10 mouse cellular contexts compared by ENCODE assay signal in the genomic region with DNA sequence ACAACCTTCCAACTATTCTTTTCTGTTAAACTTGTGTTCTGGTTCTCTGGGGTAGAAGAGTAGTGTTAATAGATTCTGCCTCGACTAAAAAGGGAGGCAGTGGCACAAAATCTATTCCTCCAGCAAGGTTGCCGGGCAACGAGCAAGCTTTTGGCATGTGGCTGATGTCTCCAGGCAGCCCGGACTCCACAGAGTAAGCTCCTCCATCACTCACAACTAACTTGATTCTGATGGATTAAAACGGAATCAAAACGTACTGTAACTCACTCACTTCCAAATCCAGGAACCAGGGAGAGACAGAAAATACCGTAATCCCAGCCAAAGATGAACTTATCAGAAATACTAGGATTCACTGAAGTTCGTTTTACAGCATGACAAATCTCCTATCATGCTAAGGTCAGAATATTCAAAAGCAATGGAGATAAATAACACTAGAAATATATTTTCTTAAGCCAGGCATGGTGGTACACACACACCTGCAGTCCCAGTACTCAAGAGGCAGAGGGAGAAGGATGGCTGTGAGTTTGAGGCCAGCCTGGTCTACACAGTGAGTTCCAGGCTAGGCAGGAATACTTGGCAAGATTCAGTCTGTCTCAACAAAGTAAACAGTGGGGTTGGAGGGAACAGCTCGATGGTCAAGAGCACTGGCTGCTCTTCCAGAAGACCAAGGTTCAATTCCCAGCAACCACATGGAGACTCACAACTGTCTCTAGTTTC.
DNase-seq lines count a peak whose midpoint lies in the region; ATAC-seq and TF ChIP-seq lines count a peak whose summit lies in the region.
"Had no signal": no experiment of that assay in that cellular context is flagged by ENCODE, and none has a peak within 500 bp of the region (broad histone marks: within the 10 kb centered on the region; RNA-seq: fewer than 3 reads in every experiment).

No protein-coding gene starts in this region.

- H3K4me1 ChIP-seq in midbrain, embryonic 12.5 days, result peaks cover 17% of the 10 kb centered on the region
- H3K4me1 ChIP-seq: heart, embryonic 15.5 days had no signal

- peak; percentile 20 to 49 for DNase-seq in left cerebral cortex, adult 18-20 months (ENCODE audit: low spot score in 2 of 2)
- DNase-seq in left cerebral cortex, adult 11 months (ENCODE audit: low spot score), result no peak
- DNase-seq in layer of hippocampus, adult 2 months (ENCODE audit: low spot score in 2 of 2), result peak; percentile 55 to 76
- peak; percentile 23 to 38 for DNase-seq in right cerebral cortex, postnatal 36 days (ENCODE audit: low spot score in 2 of 2)
- DNase-seq in heart, adult 8-10 months (ENCODE audit: low spot score), result no peak
- DNase-seq in lung, postnatal 4 days, result no peak
- no peak for DNase-seq in liver

- H3K4me3 ChIP-seq in layer of hippocampus, adult 2 months, result peak overlapping the region; percentile 36
- no peak overlapping the region for H3K4me3 ChIP-seq in midbrain, embryonic 12.5 days
- H3K4me3 ChIP-seq: heart, embryonic 15.5 days had no signal

- no peaks in the 10 kb centered on the region for H3K36me3 ChIP-seq in midbrain, embryonic 12.5 days

- peak overlapping the region; percentile 75 for H3K27ac ChIP-seq in layer of hippocampus, adult 2 months
- peak overlapping the region; percentile 49; the same call in 1 of the 2 replicates for H3K27ac ChIP-seq in midbrain, embryonic 12.5 days (replicated peaks)
- H3K27ac ChIP-seq: heart, embryonic 15.5 days had no signal

- H3K4me2 ChIP-seq in midbrain, embryonic 12.5 days (replicated peaks), result peak overlapping the region; percentile 39
- H3K4me2 ChIP-seq: heart, embryonic 15.5 days had no signal

- no peak for TF ChIP-seq CTCF in layer of hippocampus, adult 2 months (conservative IDR thresholded peaks at IDR 0.05)

- H3K27me3 ChIP-seq in midbrain, embryonic 12.5 days, result no peaks in the 10 kb centered on the region
- H3K27me3 ChIP-seq: heart, embryonic 15.5 days had no signal

- 35% methylated on average over 9 of the region's 9 CpGs for WGBS in midbrain, embryonic 12.5 days

- no peaks in the 10 kb centered on the region for H3K9me3 ChIP-seq in midbrain, embryonic 12.5 days

- H3K9ac ChIP-seq in midbrain, embryonic 12.5 days (replicated peaks), result no peak overlapping the region
- H3K9ac ChIP-seq: heart, embryonic 15.5 days had no signal

- peak; percentile 63 for ATAC-seq in midbrain, embryonic 12.5 days (ENCODE audit: low FRiP score, low read depth)
- ATAC-seq: lung, postnatal 0 days had no signal

Comparison
In these comparisons a context has a peak if more than half of its experiments do, and no peak if none do; other contexts are left out.
1. DNase-seq: peak in left cerebral cortex, adult 18-20 months (2 of 2), layer of hippocampus, adult 2 months (2 of 2) and right cerebral cortex, postnatal 36 days (2 of 2); none in left cerebral cortex, adult 11 months (single experiment), heart, adult 8-10 months (single experiment), lung, postnatal 4 days (0 of 2) and liver (single experiment).